Comparison of ENCODE assay signal across 9 mouse cellular contexts in the genomic region with DNA sequence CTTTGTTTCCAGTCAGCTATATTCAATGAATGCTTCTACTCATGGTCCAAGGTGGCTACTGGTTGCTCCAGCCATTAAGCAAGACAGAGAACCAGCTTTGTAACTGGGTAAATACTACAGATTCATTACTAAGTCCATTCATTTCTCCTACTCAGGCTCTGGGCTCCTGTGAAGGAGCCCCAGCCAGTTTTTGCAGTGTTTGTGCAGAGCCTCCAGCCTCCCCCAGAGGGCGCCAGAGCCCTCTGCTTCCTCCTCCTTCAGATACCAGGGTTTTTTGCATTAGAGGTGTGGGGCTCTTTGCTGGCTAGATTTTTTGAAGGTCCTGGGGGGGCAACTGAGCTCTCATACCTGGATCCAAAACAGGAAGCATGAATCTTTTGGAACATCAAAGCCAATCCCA. TPM values are rescaled to one million over a fixed set of nuclear protein-coding genes. Genes with fewer than 3 reads are reported as not detected.
A peak's percentile ranks its signal among the peaks of the same experiment; 100 is the strongest.
DNase-seq lines count a peak whose midpoint lies in the region; ATAC-seq and TF ChIP-seq lines count a peak whose summit lies in the region.
"Had no signal": no experiment of that assay in that cellular context is flagged by ENCODE, and none has a peak within 500 bp of the region (broad histone marks: within the 10 kb centered on the region; RNA-seq: fewer than 3 reads in every experiment).

No protein-coding gene starts in this region.

- peak; percentile 62; the same call in 1 of the 2 replicates for ATAC-seq in granulocyte monocyte progenitor cell, adult 5-6 weeks (replicated peaks; ENCODE audit: poor library complexity, severe bottlenecking)
- no peak for ATAC-seq in liver, embryonic 11.5 days (replicated peaks; ENCODE audit: low FRiP score)
- ATAC-seq in neural tube, embryonic 14.5 days (ENCODE audit: low read depth), result peak; percentile 34; the same call in 1 of the 2 replicates

- no peak overlapping the region for H3K9ac ChIP-seq in liver, embryonic 11.5 days (ENCODE audit: low read depth, low read length)
- H3K9ac ChIP-seq in neural tube, embryonic 14.5 days (replicated peaks; ENCODE audit: low read depth, low read length), result no peak overlapping the region

- no peaks in the 10 kb centered on the region for H3K27me3 ChIP-seq in liver, embryonic 11.5 days (replicated peaks; ENCODE audit: control insufficient read depth, insufficient read depth, low read length)
- H3K27me3 ChIP-seq in neural tube, embryonic 14.5 days (ENCODE audit: control insufficient read depth, insufficient read depth, low read length), result no peaks in the 10 kb centered on the region
- H3K27me3 ChIP-seq in testis, adult 2 months (ENCODE audit: control insufficient read depth, insufficient read depth, low read length), result no peaks in the 10 kb centered on the region

- no peak for TF ChIP-seq POLR2A in testis, adult 2 months (IDR thresholded peaks at IDR 0.05; ENCODE audit: control insufficient read depth, low read depth, low read length)

- peaks cover 7% of the 10 kb centered on the region for H3K4me1 ChIP-seq in liver, embryonic 11.5 days (replicated peaks; ENCODE audit: control insufficient read depth, insufficient read depth, low read length)
- H3K4me1 ChIP-seq in neural tube, embryonic 14.5 days (ENCODE audit: control insufficient read depth, insufficient read depth, low read length), result no peaks in the 10 kb centered on the region
- no peaks in the 10 kb centered on the region for H3K4me1 ChIP-seq in testis, adult 2 months (ENCODE audit: control insufficient read depth, insufficient read depth, low read length)

- no peak overlapping the region for H3K4me2 ChIP-seq in liver, embryonic 11.5 days
- no peak overlapping the region for H3K4me2 ChIP-seq in neural tube, embryonic 14.5 days (ENCODE audit: low read depth, low read length)

- WGBS in liver, embryonic 11.5 days, result 3% methylated on average over 1 of the region's 1 CpGs
- WGBS in neural tube, embryonic 14.5 days, result 0% methylated on average over 1 of the region's 1 CpGs

- H3K36me3 ChIP-seq in liver, embryonic 11.5 days (ENCODE audit: control insufficient read depth, insufficient read depth, low read length), result no peaks in the 10 kb centered on the region
- H3K36me3 ChIP-seq in neural tube, embryonic 14.5 days (ENCODE audit: control insufficient read depth, insufficient read depth, low read length), result no peaks in the 10 kb centered on the region
- H3K36me3 ChIP-seq in testis, adult 2 months (ENCODE audit: control insufficient read depth, insufficient read depth, low read length), result no peaks in the 10 kb centered on the region

- TF ChIP-seq CTCF in testis, adult 2 months (IDR thresholded peaks at IDR 0.05; ENCODE audit: control insufficient read depth, insufficient read depth, insufficient replicate concordance, low read depth, low read length), result peak; percentile 88

- no peak overlapping the region for H3K27ac ChIP-seq in liver, embryonic 11.5 days (ENCODE audit: low read depth, low read length)
- no peak overlapping the region for H3K27ac ChIP-seq in neural tube, embryonic 14.5 days (ENCODE audit: low read depth, low read length)
- no peak overlapping the region for H3K27ac ChIP-seq in testis, adult 2 months (ENCODE audit: control insufficient read depth, insufficient read depth, low read depth, low read length)

- peak; percentile 85 for DNase-seq in CD4-positive, CD25-positive, alpha-beta regulatory T cell, adult 2 months (ENCODE audit: low read depth, low spot score)
- DNase-seq in adrenal gland, postnatal 14 days, result peak; percentile 84
- DNase-seq in embryo, embryonic 9.5 days (ENCODE audit: extremely low spot score), result peak; percentile 72
- DNase-seq in kidney, postnatal 10 days, result peak; percentile 87
- DNase-seq in liver, embryonic 11.5 days (ENCODE audit: low spot score), result peak; percentile 62

- H3K9me3 ChIP-seq in liver, embryonic 11.5 days (ENCODE audit: control insufficient read depth, low read length), result no peaks in the 10 kb centered on the region
- H3K9me3 ChIP-seq in neural tube, embryonic 14.5 days (ENCODE audit: control insufficient read depth, low read length), result no peaks in the 10 kb centered on the region

- no peak overlapping the region for H3K4me3 ChIP-seq in liver, embryonic 11.5 days (ENCODE audit: low read depth, low read length)
- no peak overlapping the region for H3K4me3 ChIP-seq in neural tube, embryonic 14.5 days (ENCODE audit: low read depth, low read length)
- no peak overlapping the region for H3K4me3 ChIP-seq in testis, adult 2 months (ENCODE audit: control insufficient read depth, low read depth, low read length)

RNA-seq across cellular contexts. Expression of gene Siglec1, which starts 8.3 kb away (rescaled TPM):
- total RNA-seq in adrenal gland, postnatal 14 days (2021), result 2.3 and 8.2 TPM in 2 replicates
- not detected in 2 replicates for total RNA-seq in granulocyte monocyte progenitor cell, adult 5-6 weeks (2014; fragmentation: Nextera tagmentation)
- total RNA-seq in granulocyte monocyte progenitor cell, adult 5-6 weeks (2017), result not detected in 2 replicates
- 0.73 and 0.78 TPM in 2 replicates for polyA plus RNA-seq in liver, embryonic 11.5 days (2014; fragmentation: Nextera tagmentation; extraction: Ambion mirVana)
- polyA plus RNA-seq in neural tube, embryonic 14.5 days (2014; fragmentation: Nextera tagmentation; extraction: Ambion mirVana), result 0.09 and 0.43 TPM in 2 replicates
- polyA plus RNA-seq in testis, adult 2 months (2012; rRNA removed), result 0.61 and 0.88 TPM in 2 replicates

RNA-seq across cellular contexts. Expression of gene Adam33, which starts 31.2 kb away (rescaled TPM):
- total RNA-seq in adrenal gland, postnatal 14 days (2021), result 4.4 and 4.5 TPM in 2 replicates
- total RNA-seq in granulocyte monocyte progenitor cell, adult 5-6 weeks (2014; fragmentation: Nextera tagmentation), result 1.1 TPM in 1 of 2 replicates, not detected in the other
- not detected in 2 replicates for total RNA-seq in granulocyte monocyte progenitor cell, adult 5-6 weeks (2017)
- polyA plus RNA-seq in liver, embryonic 11.5 days (2014; fragmentation: Nextera tagmentation; extraction: Ambion mirVana), result 0.31 and 0.95 TPM in 2 replicates
- 0.60 and 0.73 TPM in 2 replicates for polyA plus RNA-seq in neural tube, embryonic 14.5 days (2014; fragmentation: Nextera tagmentation; extraction: Ambion mirVana)
- 2.8 and 3.1 TPM in 2 replicates for polyA plus RNA-seq in testis, adult 2 months (2012; rRNA removed)

RNA-seq across cellular contexts. Expression of gene Hspa12b, which starts 32.3 kb away (rescaled TPM):
- total RNA-seq in adrenal gland, postnatal 14 days (2021), result 23.3 and 26.1 TPM in 2 replicates
- total RNA-seq in granulocyte monocyte progenitor cell, adult 5-6 weeks (2014; fragmentation: Nextera tagmentation), result not detected in 2 replicates
- total RNA-seq in granulocyte monocyte progenitor cell, adult 5-6 weeks (2017), result not detected in 2 replicates
- polyA plus RNA-seq in liver, embryonic 11.5 days (2014; fragmentation: Nextera tagmentation; extraction: Ambion mirVana), result 5.5 TPM in 2 replicates
- polyA plus RNA-seq in neural tube, embryonic 14.5 days (2014; fragmentation: Nextera tagmentation; extraction: Ambion mirVana), result 1.3 and 3.4 TPM in 2 replicates
- polyA plus RNA-seq in testis, adult 2 months (2012; rRNA removed), result 5.4 and 6.6 TPM in 2 replicates

RNA-seq across cellular contexts. Expression of gene Gm11037, which starts 38.5 kb away (rescaled TPM):
- not detected in 2 replicates for total RNA-seq in adrenal gland, postnatal 14 days (2021)
- not detected in 2 replicates for total RNA-seq in granulocyte monocyte progenitor cell, adult 5-6 weeks (2014; fragmentation: Nextera tagmentation)
- total RNA-seq in granulocyte monocyte progenitor cell, adult 5-6 weeks (2017), result not detected in 2 replicates
- not detected in 2 replicates for polyA plus RNA-seq in liver, embryonic 11.5 days (2014; fragmentation: Nextera tagmentation; extraction: Ambion mirVana)
- polyA plus RNA-seq in neural tube, embryonic 14.5 days (2014; fragmentation: Nextera tagmentation; extraction: Ambion mirVana), result not detected in 2 replicates
- not detected in 2 replicates for polyA plus RNA-seq in testis, adult 2 months (2012; rRNA removed)
- polyA plus RNA-seq: heart, embryonic 14.5 days had no signal

RNA-seq across cellular contexts. Expression of gene Gfra4, which starts 51.9 kb away (rescaled TPM):
- 9.2 and 12.9 TPM in 2 replicates for total RNA-seq in adrenal gland, postnatal 14 days (2021)
- total RNA-seq in granulocyte monocyte progenitor cell, adult 5-6 weeks (2014; fragmentation: Nextera tagmentation), result not detected in 2 replicates
- total RNA-seq in granulocyte monocyte progenitor cell, adult 5-6 weeks (2017), result not detected in 2 replicates
- polyA plus RNA-seq in liver, embryonic 11.5 days (2014; fragmentation: Nextera tagmentation; extraction: Ambion mirVana), result 2.9 and 3.5 TPM in 2 replicates
- polyA plus RNA-seq in neural tube, embryonic 14.5 days (2014; fragmentation: Nextera tagmentation; extraction: Ambion mirVana), result 49.4 and 63.7 TPM in 2 replicates
- 58.3 and 63.5 TPM in 2 replicates for polyA plus RNA-seq in testis, adult 2 months (2012; rRNA removed)
